9 mouse cellular contexts compared by ENCODE assay signal in the genomic region with DNA sequence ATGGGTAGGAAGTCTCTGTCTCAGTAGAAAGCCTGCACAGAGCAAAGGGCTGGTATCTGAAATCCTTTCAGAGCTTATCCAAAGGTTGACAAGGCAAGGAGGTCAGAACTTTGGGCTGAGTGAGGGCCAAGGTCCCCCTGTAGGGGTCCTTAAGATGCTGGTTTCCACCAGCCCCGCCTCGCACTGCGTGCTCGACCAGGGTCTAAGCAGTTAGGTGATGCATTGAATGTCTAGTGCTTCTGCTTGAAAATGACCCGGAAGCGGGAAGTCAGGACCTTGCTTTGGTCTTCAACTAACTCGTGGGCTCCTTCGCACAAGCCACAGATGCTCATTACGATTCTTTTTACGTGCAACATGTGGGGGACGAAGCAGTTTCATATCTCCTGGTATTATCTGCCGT. TPM values are rescaled to one million over a fixed set of nuclear protein-coding genes. Genes with fewer than 3 reads are reported as not detected.
DNase-seq lines count a peak whose midpoint lies in the region; ATAC-seq and TF ChIP-seq lines count a peak whose summit lies in the region.
"Had no signal": no experiment of that assay in that cellular context is flagged by ENCODE, and none has a peak within 500 bp of the region (broad histone marks: within the 10 kb centered on the region; RNA-seq: fewer than 3 reads in every experiment).

No protein-coding gene starts in this region.

- H3K9me3 ChIP-seq in lung, postnatal 0 days (ENCODE audit: low read length) = no peaks in the 10 kb centered on the region
- no peaks in the 10 kb centered on the region for H3K9me3 ChIP-seq in forebrain, postnatal 0 days (ENCODE audit: low read length)
- no peaks in the 10 kb centered on the region for H3K9me3 ChIP-seq in limb, embryonic 15.5 days
- H3K9me3 ChIP-seq in stomach, embryonic 16.5 days (replicated peaks; ENCODE audit: control insufficient read depth, low read length) = no peaks in the 10 kb centered on the region

- H3K4me3 ChIP-seq in lung, postnatal 0 days (ENCODE audit: low read depth, low read length) = no peak overlapping the region; the same call in 1 of the 2 replicates
- H3K4me3 ChIP-seq in forebrain, postnatal 0 days (ENCODE audit: low read depth, low read length) = peak overlapping the region; percentile 66
- H3K4me3 ChIP-seq in limb, embryonic 15.5 days = peak overlapping the region; percentile 60
- peak overlapping the region; percentile 35 for H3K4me3 ChIP-seq in stomach, embryonic 16.5 days (replicated peaks; ENCODE audit: low read length)
- H3K4me3 ChIP-seq in cerebellum, adult 2 months (replicated peaks; ENCODE audit: insufficient read depth, low read depth, low read length) = no peak overlapping the region

- peaks cover 6% of the 10 kb centered on the region for H3K4me1 ChIP-seq in lung, postnatal 0 days (ENCODE audit: insufficient read depth, low read depth, low read length)
- peaks cover 15% of the 10 kb centered on the region for H3K4me1 ChIP-seq in forebrain, postnatal 0 days (ENCODE audit: insufficient read depth)
- peaks cover 33% of the 10 kb centered on the region for H3K4me1 ChIP-seq in limb, embryonic 15.5 days
- H3K4me1 ChIP-seq in stomach, embryonic 16.5 days (ENCODE audit: control insufficient read depth, insufficient read depth, low read length) = peaks cover 25% of the 10 kb centered on the region
- H3K4me1 ChIP-seq in cerebellum, adult 2 months (ENCODE audit: control insufficient read depth, insufficient read depth, low read length) = no peaks in the 10 kb centered on the region

- peaks cover 54% of the 10 kb centered on the region for H3K27me3 ChIP-seq in lung, postnatal 0 days (replicated peaks; ENCODE audit: insufficient read depth, low read length)
- peaks cover 20% of the 10 kb centered on the region; the same call in 1 of the 2 replicates for H3K27me3 ChIP-seq in forebrain, postnatal 0 days (ENCODE audit: insufficient read depth, low read length)
- H3K27me3 ChIP-seq in limb, embryonic 15.5 days = peaks cover 60% of the 10 kb centered on the region
- H3K27me3 ChIP-seq in stomach, embryonic 16.5 days (ENCODE audit: control insufficient read depth, insufficient read depth, low read length) = peaks cover 49% of the 10 kb centered on the region
- peaks cover 4% of the 10 kb centered on the region; the same call in 1 of the 2 replicates for H3K27me3 ChIP-seq in cerebellum, adult 2 months (ENCODE audit: control insufficient read depth, insufficient read depth, low read length)

- DNase-seq in lung, postnatal 0 days (ENCODE audit: low spot score) = no peak
- no peak for DNase-seq in lung, adult 18-20 months
- no peak for DNase-seq in forebrain, postnatal 0 days
- DNase-seq in cerebellum, adult 2 months = no peak
- no peak for DNase-seq in MN1 (ENCODE audit: low spot score)
- DNase-seq in thymus, postnatal 0 days (ENCODE audit: low spot score) = no peak
- DNase-seq: kidney, adult 9 months had no signal

- ATAC-seq in lung, postnatal 0 days = no peak
- no peak for ATAC-seq in forebrain, postnatal 0 days
- no peak for ATAC-seq in limb, embryonic 15.5 days (ENCODE audit: insufficient number of reproducible peaks, low FRiP score, low TSS enrichment, low read depth)
- ATAC-seq in stomach, embryonic 16.5 days (ENCODE audit: insufficient read depth, low FRiP score) = no peak

- H3K27ac ChIP-seq in lung, postnatal 0 days (ENCODE audit: low read length) = no peak overlapping the region
- H3K27ac ChIP-seq in forebrain, postnatal 0 days (ENCODE audit: low read depth, low read length) = no peak overlapping the region
- H3K27ac ChIP-seq in limb, embryonic 15.5 days = no peak overlapping the region
- no peak overlapping the region for H3K27ac ChIP-seq in stomach, embryonic 16.5 days (ENCODE audit: low read length)
- H3K27ac ChIP-seq in cerebellum, adult 2 months (ENCODE audit: insufficient read depth, low read length) = no peak overlapping the region

- H3K36me3 ChIP-seq in lung, postnatal 0 days (ENCODE audit: insufficient read depth, low read length) = no peaks in the 10 kb centered on the region
- H3K36me3 ChIP-seq in forebrain, postnatal 0 days (ENCODE audit: insufficient read depth) = no peaks in the 10 kb centered on the region
- no peaks in the 10 kb centered on the region for H3K36me3 ChIP-seq in limb, embryonic 15.5 days
- no peaks in the 10 kb centered on the region for H3K36me3 ChIP-seq in stomach, embryonic 16.5 days (ENCODE audit: control insufficient read depth, insufficient read depth, low read length)

- no peak for TF ChIP-seq CTCF in lung, postnatal 0 days (IDR thresholded peaks at IDR 0.05)
- no peak for TF ChIP-seq CTCF in forebrain, postnatal 0 days (IDR thresholded peaks at IDR 0.05; ENCODE audit: low read depth)
- TF ChIP-seq CTCF in cerebellum, adult 2 months (IDR thresholded peaks at IDR 0.05; ENCODE audit: borderline replicate concordance, insufficient read depth, low read depth, low read length) = no peak

- H3K9ac ChIP-seq in lung, postnatal 0 days (replicated peaks; ENCODE audit: low read depth) = no peak overlapping the region
- H3K9ac ChIP-seq in forebrain, postnatal 0 days = peak overlapping the region; percentile 39; the same call in 1 of the 2 replicates
- peak overlapping the region; percentile 11; the same call in 1 of the 2 replicates for H3K9ac ChIP-seq in limb, embryonic 15.5 days
- H3K9ac ChIP-seq in stomach, embryonic 16.5 days (ENCODE audit: low read length) = peak overlapping the region; percentile 52

- WGBS in lung, postnatal 0 days = 2% methylated on average over 12 of the region's 12 CpGs
- 11% methylated on average over 12 of the region's 12 CpGs for WGBS in forebrain, postnatal 0 days
- WGBS in limb, embryonic 15.5 days = 4% methylated on average over 12 of the region's 12 CpGs
- 4% methylated on average over 12 of the region's 12 CpGs for WGBS in stomach, embryonic 16.5 days
- WGBS in cerebellum, adult 2 months = 9% methylated on average over 12 of the region's 12 CpGs

- TF ChIP-seq POLR2A in cerebellum, adult 2 months (IDR thresholded peaks at IDR 0.05; ENCODE audit: borderline replicate concordance, insufficient read depth, low read length) = no peak

- H3K4me2 ChIP-seq in lung, postnatal 0 days (replicated peaks; ENCODE audit: low read depth, low read length) = 0 out of 2 replicates have a peak overlapping the region, but pooled peaks have one; percentile 25
- H3K4me2 ChIP-seq in forebrain, postnatal 0 days (ENCODE audit: low read depth) = peak overlapping the region; percentile 98
- peak overlapping the region; percentile 98 for H3K4me2 ChIP-seq in limb, embryonic 15.5 days
- peak overlapping the region; percentile 96 for H3K4me2 ChIP-seq in stomach, embryonic 16.5 days (ENCODE audit: low read depth, low read length)

- TF ChIP-seq EP300 in lung, postnatal 0 days (IDR thresholded peaks at IDR 0.05) = no peak

RNA-seq across cellular contexts. Expression of a gene that starts 2.3 kb away (rescaled TPM):
- 0.15 and 0.17 TPM in 2 replicates for polyA plus RNA-seq in lung, postnatal 0 days (2015; fragmentation: Nextera tagmentation; extraction: Ambion mirVana)
- 15.4 and 28.3 TPM in 2 replicates for total RNA-seq in forebrain, postnatal 0 days (2014; rRNA removed)
- 11.7 and 16.6 TPM in 2 replicates for polyA plus RNA-seq in forebrain, postnatal 0 days (2015; fragmentation: Nextera tagmentation; extraction: Ambion mirVana)
- polyA plus RNA-seq in limb, embryonic 15.5 days (2015; fragmentation: Nextera tagmentation; extraction: Ambion mirVana) = 4.2 and 5.0 TPM in 2 replicates
- polyA plus RNA-seq in stomach, embryonic 16.5 days (2015; fragmentation: Nextera tagmentation; extraction: Ambion mirVana) = 1.2 and 1.8 TPM in 2 replicates
- polyA plus RNA-seq in cerebellum, adult 2 months (2012; rRNA removed) = 13.3 and 14.2 TPM in 2 replicates
- polyA plus RNA-seq in thymus, postnatal 0 days (2015; fragmentation: Nextera tagmentation; extraction: Ambion mirVana) = 0.07 and 0.12 TPM in 2 replicates

Comparison
In these comparisons a context has a peak if more than half of its experiments do, and no peak if none do; other contexts are left out.
1. H3K4me2 ChIP-seq: peak in every context shown above with its lines; median percentile 98 in forebrain, postnatal 0 days; 98 in limb, embryonic 15.5 days; 96 in stomach, embryonic 16.5 days; 25 in lung, postnatal 0 days.
2. H3K4me3 ChIP-seq: peak in forebrain, postnatal 0 days (single experiment), limb, embryonic 15.5 days (single experiment) and stomach, embryonic 16.5 days (single experiment); none in lung, postnatal 0 days (single experiment) and cerebellum, adult 2 months (single experiment).